ENCODE assay signal across 8 mouse cellular contexts in the genomic region with DNA sequence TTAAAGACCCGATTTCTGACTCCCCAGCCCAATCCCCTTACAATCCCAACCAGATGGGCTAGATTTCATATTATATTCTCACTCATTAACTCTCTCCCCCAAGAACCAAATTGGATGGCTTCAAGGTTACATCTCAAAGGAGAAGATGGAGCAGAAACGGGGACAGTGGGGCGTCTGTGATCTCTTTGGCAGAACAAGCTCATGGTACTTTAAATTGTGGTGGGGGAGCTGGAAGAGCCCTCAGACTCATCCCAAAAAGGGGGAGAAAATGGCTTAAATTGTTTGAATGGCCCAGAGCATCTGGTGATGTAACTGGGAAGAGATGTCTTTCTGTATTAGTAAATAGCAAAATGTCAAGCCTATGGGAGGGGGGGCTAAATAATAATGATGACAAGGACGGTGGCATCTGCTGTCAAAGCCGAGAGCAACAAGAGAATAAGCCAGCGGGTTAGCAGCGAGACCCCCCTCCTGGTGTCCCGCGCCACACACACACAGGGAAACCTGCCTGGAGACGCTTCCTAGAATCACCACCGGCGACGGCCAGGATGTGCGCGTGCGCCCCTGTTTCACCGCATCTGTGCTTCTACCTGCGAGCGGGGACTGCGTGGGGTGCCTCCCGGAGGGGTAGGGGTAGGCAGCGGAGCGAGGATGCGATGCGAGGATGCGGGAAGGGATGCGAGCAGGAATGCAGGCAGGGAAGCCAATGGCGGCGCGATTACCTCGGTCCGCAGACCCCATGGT. TPM values are rescaled to one million over a fixed set of nuclear protein-coding genes. Genes with fewer than 3 reads are reported as not detected.
DNase-seq lines count a peak whose midpoint lies in the region; TF ChIP-seq lines count a peak whose summit lies in the region.

No protein-coding gene starts in this region.

- TF ChIP-seq POLR2A in liver, adult 2 months (IDR thresholded peaks at IDR 0.05; ENCODE audit: extremely low read depth, insufficient read depth, low read length), result no peak

- H3K4me3 ChIP-seq in liver, adult 2 months (ENCODE audit: insufficient read depth, low read depth, low read length), result peak overlapping the region; percentile 36; the same call in 1 of the 2 replicates

- WGBS in liver, adult 2 months, result 8% methylated on average over 32 of the region's 32 CpGs

- H3K79me2 ChIP-seq in liver, adult 2 months (ENCODE audit: control insufficient read depth, insufficient read depth, low read length), result no peaks in the 10 kb centered on the region

- H3K9ac ChIP-seq in liver, adult 2 months (ENCODE audit: low read depth, low read length), result no peak overlapping the region; the same call in 1 of the 2 replicates

- TF ChIP-seq CTCF in liver, adult 2 months (IDR thresholded peaks at IDR 0.05; ENCODE audit: low read depth, low read length), result no peak

- H3K27ac ChIP-seq in liver, adult 2 months (replicated peaks; ENCODE audit: insufficient read depth, low read depth, low read length), result no peak overlapping the region

- no peaks in the 10 kb centered on the region for H3K36me3 ChIP-seq in liver, adult 2 months (ENCODE audit: control insufficient read depth, insufficient read depth, low read length)

- H3K27me3 ChIP-seq in liver, adult 2 months (ENCODE audit: control insufficient read depth, insufficient read depth, low read length), result peaks cover 9% of the 10 kb centered on the region

- no peaks in the 10 kb centered on the region for H3K4me1 ChIP-seq in liver, adult 2 months (ENCODE audit: control insufficient read depth, insufficient read depth, low read length)

- DNase-seq in liver, adult 2 months (ENCODE audit: extremely low read depth, low read depth, low spot score), result no peak
- DNase-seq in liver, result no peak
- peak; percentile 45 for DNase-seq in cerebellum, adult 9-11 months
- DNase-seq in frontal cortex, postnatal 25 days (ENCODE audit: low spot score in 2 of 2), result peak; percentile 44 to 50
- DNase-seq in left cerebral cortex, adult 18-20 months (ENCODE audit: low spot score in 2 of 2), result peak; percentile 39 to 42
- DNase-seq in neural tube, embryonic 10.5 days (ENCODE audit: extremely low spot score, low spot score), result peak; percentile 60
- DNase-seq in gastrocnemius, postnatal 25 days, result no peak
- no peak for DNase-seq in c-Kit-positive CD71-positive TER-119-positive erythroid progenitor cells, embryonic 14.5 days (ENCODE audit: low spot score)

RNA-seq across cellular contexts. Expression of a gene that starts 0.5 kb away (rescaled TPM):
- total RNA-seq in liver, adult 2 months (2014; rRNA removed), result 0.09 and 0.13 TPM in 2 replicates
- polyA plus RNA-seq in liver, adult 2 months (2012; rRNA removed), result 0.10 and 0.20 TPM in 2 replicates
- total RNA-seq in left cerebral cortex, adult 18-20 months (2021), result 10 to 100 TPM in 1 of 2 experiments, 1 to 10 TPM in 1; 9.3 to 11.7 TPM
- 1 to 10 TPM; 6.4 to 7.7 TPM for total RNA-seq in gastrocnemius, postnatal 25 days (2021)

Comparison
In these comparisons a context has a peak if more than half of its experiments do, and no peak if none do; other contexts are left out.
1. DNase-seq: peak in cerebellum, adult 9-11 months (single experiment), frontal cortex, postnatal 25 days (2 of 2), left cerebral cortex, adult 18-20 months (2 of 2) and neural tube, embryonic 10.5 days (single experiment); none in liver, adult 2 months (single experiment), liver (single experiment), gastrocnemius, postnatal 25 days (single experiment) and c-Kit-positive CD71-positive TER-119-positive erythroid progenitor cells, embryonic 14.5 days (single experiment).